Mouse (Mus musculus): ENCODE data around the gene Zfp865. TPM values are rescaled to one million over a fixed set of nuclear protein-coding genes. Genes with fewer than 3 reads are reported as not detected.

Zfp865 gene
- polyA plus RNA-seq, 1 experiment from 2014 or later: 6.9 TPM

- Histone ChIP-seq H3K9me3 (no peaks in the 10 kb centered on the region), H3K36me3 (peaks cover 37% of the 10 kb centered on the region), H3K9ac (peak overlapping the region; percentile 82), H3K27ac (no peak overlapping the region), H3K4me2 (replicated peaks) (peak overlapping the region; percentile 57), H3K27me3 (replicated peaks) (no peaks in the 10 kb centered on the region), H3K4me1 (no peaks in the 10 kb centered on the region; the same call in 1 of the 2 replicates), H3K4me3 (peak overlapping the region; percentile 62)
- no peak for ATAC-seq (ENCODE audit: low FRiP score, low read depth)
- 92% methylated on average over 8 of the region's 8 CpGs for WGBS
Measured at GRCm38 (mm10) chr7:5037467-5037866, 17.3 kb downstream of the Zfp865 start.

GRCm38 (mm10) chr7:5038109-5038732, 18.0 kb downstream of the Zfp865 start, which contains the start of gene Zfp784:
TSS of gene Zfp784 (minus strand) at chr7:5038446.
- ATAC-seq (ENCODE audit: low FRiP score, low read depth): peak; percentile 96
- H3K27me3 ChIP-seq (replicated peaks): no peaks in the 10 kb centered on the region
- H3K4me3 ChIP-seq: peak within 1 kb of the TSS; percentile 62
- peak within 1 kb of the TSS; percentile 82 for H3K9ac ChIP-seq
- no peaks in the 10 kb centered on the region for H3K9me3 ChIP-seq
- peaks cover 29% of the 10 kb centered on the region for H3K36me3 ChIP-seq
- peak within 1 kb of the TSS; percentile 90 for H3K27ac ChIP-seq
- H3K4me1 ChIP-seq: no peaks in the 10 kb centered on the region; the same call in 1 of the 2 replicates
- peak within 1 kb of the TSS; percentile 57 for H3K4me2 ChIP-seq (replicated peaks)
- under 1% methylated on average over 48 of the region's 48 CpGs for WGBS

GRCm38 (mm10) chr7:5038940-5039339, 18.8 kb downstream of the Zfp865 start:
- no peaks in the 10 kb centered on the region; the same call in 1 of the 2 replicates for H3K4me1 ChIP-seq

GRCm38 (mm10) chr7:5044981-5045380, 24.8 kb downstream of the Zfp865 start:
- no peak overlapping the region for H3K4me3 ChIP-seq
- H3K36me3 ChIP-seq: no peaks in the 10 kb centered on the region; the same call in 1 of the 2 replicates
- no peak for ATAC-seq (ENCODE audit: low FRiP score, low read depth)
- no peaks in the 10 kb centered on the region for H3K9me3 ChIP-seq
- H3K27me3 ChIP-seq (replicated peaks): no peaks in the 10 kb centered on the region
- H3K27ac ChIP-seq: no peak overlapping the region
- H3K4me1 ChIP-seq: no peaks in the 10 kb centered on the region
- WGBS: 87% methylated on average over 2 of the region's 2 CpGs
- H3K9ac ChIP-seq: no peak overlapping the region
- H3K4me2 ChIP-seq (replicated peaks): no peak overlapping the region

More at GRCm38 (mm10) chr7:5038940-5039339, 18.8 kb downstream of the Zfp865 start:
- Histone ChIP-seq H3K27ac (no peak overlapping the region), H3K36me3 (peaks cover 22% of the 10 kb centered on the region), H3K9ac (peak overlapping the region; percentile 82; the same call in 1 of the 2 replicates), H3K9me3 (no peaks in the 10 kb centered on the region), H3K4me3 (peak overlapping the region; percentile 62), H3K4me2 (replicated peaks) (peak overlapping the region; percentile 57), H3K27me3 (replicated peaks) (no peaks in the 10 kb centered on the region)
- 49% methylated on average over 5 of the region's 5 CpGs for WGBS
- no peak for ATAC-seq (ENCODE audit: low FRiP score, low read depth)

- no peak for ATAC-seq (ENCODE audit: low FRiP score, low read depth)
- Histone ChIP-seq H3K4me1 (peaks cover 6% of the 10 kb centered on the region), H3K4me2 (replicated peaks) (no peak overlapping the region), H3K4me3 (no peak overlapping the region), H3K9ac (no peak overlapping the region), H3K27me3 (replicated peaks) (no peaks in the 10 kb centered on the region), H3K27ac (no peak overlapping the region), H3K9me3 (no peaks in the 10 kb centered on the region), H3K36me3 (no peaks in the 10 kb centered on the region; the same call in 1 of the 2 replicates)
- 66% methylated on average over 2 of the region's 2 CpGs for WGBS
Measured at GRCm38 (mm10) chr7:5046112-5046511, 25.9 kb downstream of the Zfp865 start.

- H3K27me3 ChIP-seq (replicated peaks): no peaks in the 10 kb centered on the region
- no peak for ATAC-seq (ENCODE audit: low FRiP score, low read depth)
Measured at GRCm38 (mm10) chr7:5047313-5047712, 27.1 kb downstream of the Zfp865 start.

GRCm38 (mm10) chr7:5051193-5052192, 31.3 kb downstream of the Zfp865 start, which contains the start of gene Zfp580:
TSS of gene Zfp580 (plus strand) at chr7:5051538.
- Histone ChIP-seq H3K4me3 (peak within 1 kb of the TSS; percentile 79), H3K9ac (peak within 1 kb of the TSS; percentile 93), H3K27ac (peak within 1 kb of the TSS; percentile 82), H3K36me3 (no peaks in the 10 kb centered on the region), H3K4me1 (peaks cover 32% of the 10 kb centered on the region), H3K9me3 (no peaks in the 10 kb centered on the region), H3K27me3 (replicated peaks) (peaks cover 39% of the 10 kb centered on the region), H3K4me2 (replicated peaks) (peak within 1 kb of the TSS; percentile 91)
- WGBS: 2% methylated on average over 65 of the region's 65 CpGs
- ATAC-seq (ENCODE audit: low FRiP score, low read depth): peak; percentile 67

More at GRCm38 (mm10) chr7:5047313-5047712, 27.1 kb downstream of the Zfp865 start:
- H3K9ac ChIP-seq: no peak overlapping the region
- no peaks in the 10 kb centered on the region for H3K9me3 ChIP-seq
- WGBS: 34% methylated on average over 2 of the region's 2 CpGs
- H3K4me1 ChIP-seq: peaks cover 12% of the 10 kb centered on the region
- H3K36me3 ChIP-seq: no peaks in the 10 kb centered on the region
- no peak overlapping the region for H3K4me3 ChIP-seq
- no peak overlapping the region for H3K27ac ChIP-seq
- no peak overlapping the region for H3K4me2 ChIP-seq (replicated peaks)

GRCm38 (mm10) chr7:5052438-5052837, 32.3 kb downstream of the Zfp865 start:
- H3K4me1 ChIP-seq: peaks cover 38% of the 10 kb centered on the region
- peak overlapping the region; percentile 91 for H3K4me2 ChIP-seq (replicated peaks)
- ATAC-seq (ENCODE audit: low FRiP score, low read depth): no peak
- H3K9ac ChIP-seq: peak overlapping the region; percentile 93
- H3K27ac ChIP-seq: no peak overlapping the region
- H3K9me3 ChIP-seq: no peaks in the 10 kb centered on the region
- H3K27me3 ChIP-seq (replicated peaks): peaks cover 48% of the 10 kb centered on the region
- 2% methylated on average over 12 of the region's 12 CpGs for WGBS
- H3K4me3 ChIP-seq: peak overlapping the region; percentile 79
- H3K36me3 ChIP-seq: no peaks in the 10 kb centered on the region

GRCm38 (mm10) chr7:5052931-5053343, 32.8 kb downstream of the Zfp865 start:
- Histone ChIP-seq H3K27ac (no peak overlapping the region), H3K36me3 (no peaks in the 10 kb centered on the region), H3K9ac (peak overlapping the region; percentile 65), H3K4me2 (replicated peaks) (peak overlapping the region; percentile 91), H3K4me3 (peak overlapping the region; percentile 79), H3K9me3 (no peaks in the 10 kb centered on the region), H3K27me3 (replicated peaks) (peaks cover 53% of the 10 kb centered on the region), H3K4me1 (peaks cover 38% of the 10 kb centered on the region)
- ATAC-seq (ENCODE audit: low FRiP score, low read depth): no peak
- 2% methylated on average over 45 of the region's 45 CpGs for whole genome bisulfite sequencing

- ATAC-seq (ENCODE audit: low FRiP score, low read depth): no peak
- H3K9me3 ChIP-seq: no peaks in the 10 kb centered on the region
- H3K36me3 ChIP-seq: no peaks in the 10 kb centered on the region
- no peak overlapping the region for H3K27ac ChIP-seq
- H3K9ac ChIP-seq: peak overlapping the region; percentile 65
- WGBS: 9% methylated on average over 32 of the region's 32 CpGs
- peaks cover 60% of the 10 kb centered on the region for H3K27me3 ChIP-seq (replicated peaks)
- H3K4me3 ChIP-seq: peak overlapping the region; percentile 79
- peaks cover 38% of the 10 kb centered on the region for H3K4me1 ChIP-seq
- peak overlapping the region; percentile 91 for H3K4me2 ChIP-seq (replicated peaks)
Measured at GRCm38 (mm10) chr7:5053456-5054179, 33.4 kb downstream of the Zfp865 start.

- 2% methylated on average over 55 of the region's 55 CpGs for WGBS
- no peak for ATAC-seq (ENCODE audit: low FRiP score, low read depth)
- no peaks in the 10 kb centered on the region for H3K9me3 ChIP-seq
- H3K4me2 ChIP-seq (replicated peaks): peak overlapping the region; percentile 68
- H3K4me3 ChIP-seq: peak overlapping the region; percentile 44
- peak overlapping the region; percentile 69 for H3K9ac ChIP-seq
- H3K27ac ChIP-seq: peak overlapping the region; percentile 26; the same call in 1 of the 2 replicates
- H3K27me3 ChIP-seq (replicated peaks): peaks cover 63% of the 10 kb centered on the region
- peaks cover 47% of the 10 kb centered on the region for H3K4me1 ChIP-seq
- no peaks in the 10 kb centered on the region for H3K36me3 ChIP-seq
Measured at GRCm38 (mm10) chr7:5056651-5057263, 36.6 kb downstream of the Zfp865 start.
